Mouse (Mus musculus) kidney, adult 2 months (tissue): Measurements from ENCODE around the gene Nav2. TPM values are rescaled to one million over a fixed set of nuclear protein-coding genes. Genes with fewer than 3 reads are reported as not detected.

Experiments
- DNase-seq: peaks from one replicate; pipeline ENCODE4 v3.0.0; 2021
- H3K27ac ChIP-seq: fragments of 200-500 bp; 2 replicates; pipeline ENCODE4 v1.5.1; 2012; ENCODE audit warnings: low read depth, low read length, control low read depth, inconsistent platforms; ENCODE audit not compliant: insufficient read depth
- H3K27me3 ChIP-seq: fragments of 200-500 bp; replicated peaks from 2 replicates; pipeline ENCODE4 v1.6.1; 2012; ENCODE audit warnings: mild to moderate bottlenecking, moderate library complexity, low read length, inconsistent platforms; ENCODE audit not compliant: control insufficient read depth, insufficient read depth
- H3K36me3 ChIP-seq: fragments of 200-500 bp; 2 replicates; pipeline ENCODE4 v1.6.1; 2012; ENCODE audit warnings: mild to moderate bottlenecking, moderate library complexity, low read length, inconsistent platforms; ENCODE audit not compliant: control insufficient read depth, insufficient read depth
- H3K4me1 ChIP-seq: fragments of 200-500 bp; 2 replicates; pipeline ENCODE4 v1.6.1; 2011; ENCODE audit warnings: low read length; ENCODE audit not compliant: control insufficient read depth, insufficient read depth
- H3K4me3 ChIP-seq: fragments of 200-500 bp; 2 replicates; pipeline ENCODE4 v1.5.1; 2011; ENCODE audit warnings: mild to moderate bottlenecking, low read depth, low read length, control low read depth; ENCODE audit not compliant: insufficient read depth
- CTCF ChIP-seq: fragments of 200-500 bp; conservative IDR thresholded peaks from 2 replicates; pipeline ENCODE4 v1.5.1; 2011; ENCODE audit warnings: low read depth, mild to moderate bottlenecking, control low read depth, low read length, moderate library complexity, mixed read lengths; ENCODE audit not compliant: insufficient read depth, insufficient read length
- POLR2A ChIP-seq: fragments of 200-500 bp; IDR thresholded peaks from one replicate; pipeline ENCODE4 v1.6.1; 2011; ENCODE audit warnings: low read depth, low read length, control low read depth
- WGBS: fragments of 180-500 bp; shearing (Covaris S2); methylation state at CpG from one replicate; pipeline ENCODE4 v1.1.7; 2018; 5-methylcytosine and 5-hydroxymethylcytosine counted together
- polyA plus RNA-seq: library from polyadenylated mRNA; depleted of rRNA; stranded (reverse); fragments of >200 nt; gene quantifications from 2 replicates; pipeline ENCODE4 v1.2.3, GENCODE M21; 2012

The Nav2 gene
- polyA plus RNA-seq, 1 experiment: 18.3 TPM

DNA sequence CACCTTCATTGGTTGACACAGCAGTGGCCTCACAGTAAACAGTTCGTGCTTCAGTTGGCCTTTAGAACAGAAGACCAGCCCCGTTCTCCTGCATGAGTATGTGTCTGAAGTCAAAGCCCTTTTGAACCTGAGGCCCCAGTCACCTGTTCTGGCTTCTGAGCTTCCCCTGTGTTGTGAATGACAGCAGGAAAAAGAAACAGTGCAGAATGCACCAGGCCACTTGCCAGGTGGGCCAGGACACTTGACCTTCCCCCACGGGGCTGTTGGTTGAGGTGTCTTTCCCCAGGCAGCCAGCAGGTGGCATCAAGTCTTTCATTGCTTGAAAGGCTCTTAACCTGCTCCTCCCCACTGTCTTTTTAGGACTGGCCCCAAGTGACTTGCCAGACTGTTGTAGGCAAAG, 562.8 kb downstream of the Nav2 start:
- no peak overlapping the region for H3K27ac ChIP-seq
- no peaks in the 10 kb centered on the region for H3K27me3 ChIP-seq
- DNase-seq: peak; percentile 71
- peak; percentile 77 for TF ChIP-seq CTCF
- no peak for TF ChIP-seq POLR2A
- no peaks in the 10 kb centered on the region for H3K36me3 ChIP-seq
- WGBS: 37% methylated on average over 3 of the region's 3 CpGs
- no peak overlapping the region for H3K4me3 ChIP-seq
- no peaks in the 10 kb centered on the region for H3K4me1 ChIP-seq

DNA sequence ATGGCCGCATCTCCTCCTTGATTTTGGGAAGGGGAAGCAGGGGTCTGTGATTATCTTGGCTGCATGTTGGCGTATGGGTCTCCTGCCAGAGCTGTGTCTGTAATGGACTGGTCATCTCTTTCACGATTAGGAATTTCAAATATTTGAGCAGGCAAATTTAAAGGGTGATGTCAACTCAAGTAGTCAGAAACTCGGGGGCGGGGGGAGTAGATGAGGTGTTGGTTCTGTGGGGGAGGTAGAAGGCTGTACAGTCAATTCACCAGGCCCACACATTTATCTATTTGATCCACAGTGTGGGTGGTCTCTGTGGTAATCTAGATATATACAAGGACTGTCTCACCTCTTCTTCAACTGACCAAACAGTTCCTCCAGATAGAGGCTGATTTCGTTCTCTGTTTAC, 566.8 kb downstream of the Nav2 start:
- 73% methylated on average over 6 of the region's 6 CpGs for WGBS
- Histone ChIP-seq H3K4me1 (peaks cover 17% of the 10 kb centered on the region; the same call in 1 of the 2 replicates), H3K27me3 (no peaks in the 10 kb centered on the region), H3K27ac (no peak overlapping the region), H3K36me3 (no peaks in the 10 kb centered on the region), H3K4me3 (no peak overlapping the region)
- no peak for DNase-seq
- TF ChIP-seq POLR2A: no peak
- TF ChIP-seq CTCF: no peak

DNA sequence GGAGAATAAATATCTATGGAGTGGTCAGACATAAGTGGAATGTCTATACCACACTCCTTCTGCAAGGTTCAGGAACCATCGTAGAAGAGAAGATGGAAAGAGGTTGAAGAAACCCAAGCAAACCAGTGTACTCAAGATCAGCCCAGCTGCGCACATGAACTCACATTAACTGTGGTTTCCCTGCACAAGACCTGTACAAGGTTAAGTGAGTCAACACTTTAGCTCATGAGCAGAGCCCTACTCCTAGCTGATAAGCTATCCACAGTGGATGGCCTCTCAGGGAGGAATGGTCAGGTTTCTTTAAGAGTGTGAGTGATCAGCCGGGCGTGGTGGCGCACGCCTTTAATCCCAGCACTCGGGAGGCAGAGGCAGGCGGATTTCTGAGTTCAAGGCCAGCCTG, 567.6 kb downstream of the Nav2 start:
- Histone ChIP-seq H3K27ac (no peak overlapping the region), H3K27me3 (no peaks in the 10 kb centered on the region), H3K4me1 (peaks cover 17% of the 10 kb centered on the region; the same call in 1 of the 2 replicates), H3K36me3 (no peaks in the 10 kb centered on the region), H3K4me3 (no peak overlapping the region)
- 89% methylated on average over 8 of the region's 8 CpGs for WGBS
- TF ChIP-seq CTCF (no peak), POLR2A (no peak)
- no peak for DNase-seq

DNA sequence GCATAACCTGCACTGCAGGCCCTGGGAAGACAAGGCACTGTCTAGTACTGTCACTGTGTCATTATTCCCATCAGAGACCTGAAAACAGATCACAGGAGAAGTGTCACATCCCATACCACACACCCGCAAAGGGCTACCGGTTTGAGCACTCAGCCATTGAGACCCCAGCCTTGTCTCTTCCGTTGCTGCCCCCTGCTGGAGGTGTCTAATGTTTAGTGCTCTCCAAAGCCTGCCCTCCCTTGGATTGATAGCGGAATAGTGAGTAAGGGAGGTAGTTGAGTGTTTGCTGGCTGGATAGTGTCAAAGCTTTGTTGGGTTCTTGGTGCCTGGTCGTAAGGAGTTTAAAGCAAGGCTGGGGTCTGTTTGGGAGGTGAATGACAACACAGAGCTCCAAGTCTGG, 568.1 kb downstream of the Nav2 start:
- 50% methylated on average over 5 of the region's 5 CpGs for WGBS
- Histone ChIP-seq H3K4me3 (no peak overlapping the region), H3K4me1 (peaks cover 17% of the 10 kb centered on the region; the same call in 1 of the 2 replicates), H3K36me3 (no peaks in the 10 kb centered on the region), H3K27me3 (no peaks in the 10 kb centered on the region), H3K27ac (peak overlapping the region; percentile 68)
- peak; percentile 57 for DNase-seq
- TF ChIP-seq POLR2A (no peak), CTCF (peak; percentile 52)

DNA sequence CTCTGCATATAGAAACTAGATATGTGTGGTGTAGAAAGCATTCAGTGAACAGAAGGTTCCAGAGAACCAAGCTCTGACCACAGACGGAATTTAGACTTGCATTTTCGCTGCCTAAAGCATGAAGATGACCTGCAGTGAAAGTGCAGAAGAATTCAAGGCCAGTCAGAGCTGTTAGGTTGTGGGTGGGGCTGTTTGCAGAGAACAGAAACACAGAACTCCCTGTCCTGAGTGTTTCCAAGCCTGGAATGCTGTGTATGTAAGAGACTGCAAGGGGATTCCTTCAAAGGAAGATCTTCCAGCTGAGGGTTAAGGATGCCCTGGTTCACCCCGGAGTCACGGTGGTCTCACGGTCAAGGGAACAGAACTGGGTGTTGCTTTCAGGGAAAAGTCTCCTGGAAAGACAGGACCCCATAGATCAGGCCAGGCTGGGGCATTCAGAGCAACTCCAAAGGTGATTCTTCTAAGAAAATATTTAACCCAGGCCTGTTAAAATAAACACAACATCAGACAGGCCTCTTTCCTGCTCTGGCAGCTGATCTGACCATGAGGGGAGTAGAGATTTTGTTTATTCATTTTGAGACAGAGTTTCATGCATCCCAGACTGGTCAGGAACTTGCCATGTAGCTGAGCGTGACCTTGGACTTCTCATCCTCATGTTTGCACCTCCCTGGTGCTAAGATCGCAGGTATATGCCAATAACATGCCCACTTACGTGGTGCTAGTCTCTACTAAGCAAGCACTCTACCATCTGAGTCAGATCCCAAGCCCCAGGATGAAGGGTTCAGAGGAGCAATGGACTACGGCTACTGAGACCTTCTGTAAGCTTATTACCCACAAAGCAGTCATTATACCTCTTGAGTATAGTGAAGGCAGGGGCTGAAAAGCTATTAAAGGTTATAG, 568.8 kb downstream of the Nav2 start:
- Histone ChIP-seq H3K36me3 (no peaks in the 10 kb centered on the region), H3K27ac (peak overlapping the region; percentile 68; the same call in 1 of the 2 replicates), H3K4me1 (peaks cover 17% of the 10 kb centered on the region; the same call in 1 of the 2 replicates), H3K27me3 (no peaks in the 10 kb centered on the region), H3K4me3 (no peak overlapping the region)
- DNase-seq: peak; percentile 79
- TF ChIP-seq CTCF (no peak), POLR2A (no peak)
- 39% methylated on average over 9 of the region's 9 CpGs for WGBS

DNA sequence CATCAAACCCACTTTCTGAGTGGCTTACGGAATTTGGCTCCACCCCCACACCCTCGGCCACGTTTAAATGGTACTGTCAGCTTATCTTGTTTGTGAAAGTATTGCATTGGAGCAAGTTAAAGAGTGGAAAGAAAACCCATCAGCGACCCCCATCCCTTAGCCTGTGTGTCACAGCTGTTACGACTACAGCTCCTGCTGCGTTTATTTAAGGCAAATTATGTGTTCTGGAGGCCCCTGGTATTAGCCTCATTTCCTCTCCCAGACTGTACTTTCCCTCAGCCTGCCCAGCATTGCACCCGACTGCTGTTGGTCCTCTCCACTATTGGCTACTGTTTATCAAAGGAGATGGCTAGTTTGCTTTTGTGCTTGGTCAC, 569.4 kb downstream of the Nav2 start:
- Histone ChIP-seq H3K27ac (peak overlapping the region; percentile 14; the same call in 1 of the 2 replicates), H3K4me3 (no peak overlapping the region), H3K4me1 (peaks cover 17% of the 10 kb centered on the region; the same call in 1 of the 2 replicates), H3K27me3 (no peaks in the 10 kb centered on the region), H3K36me3 (no peaks in the 10 kb centered on the region)
- no peak for DNase-seq
- TF ChIP-seq CTCF (no peak), POLR2A (no peak)
- 43% methylated on average over 7 of the region's 7 CpGs for WGBS

DNA sequence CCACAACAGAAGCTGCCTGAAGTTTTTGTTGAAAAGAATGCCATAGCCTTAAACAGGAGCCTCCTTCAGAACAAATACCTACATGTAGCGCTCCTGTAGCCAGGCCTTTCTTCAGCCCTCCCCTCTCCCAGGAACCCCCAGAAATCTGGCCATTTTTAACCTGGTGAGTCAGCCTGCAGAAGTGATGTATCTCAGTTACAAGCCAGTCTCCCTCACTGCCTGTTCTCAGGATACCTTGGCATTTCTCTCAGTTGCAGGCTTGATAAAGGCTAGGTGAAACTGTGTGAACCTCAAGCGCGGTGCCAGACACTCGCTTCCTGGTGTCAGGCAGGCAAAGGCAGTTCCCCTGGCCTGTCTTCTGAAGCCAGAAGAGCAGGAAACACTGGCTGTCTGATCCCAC, 570.4 kb downstream of the Nav2 start:
- TF ChIP-seq CTCF (no peak), POLR2A (no peak)
- H3K27ac ChIP-seq: no peak overlapping the region
- H3K4me3 ChIP-seq: no peak overlapping the region
- no peaks in the 10 kb centered on the region for H3K36me3 ChIP-seq
- 90% methylated on average over 4 of the region's 4 CpGs for WGBS
- peaks cover 17% of the 10 kb centered on the region; the same call in 1 of the 2 replicates for H3K4me1 ChIP-seq
- DNase-seq: no peak
- H3K27me3 ChIP-seq: no peaks in the 10 kb centered on the region
